Mouse (Mus musculus) cerebellum, adult 8-10 months (tissue): ENCODE data around the gene Vmn1r198.
"Not testable (repeated sequence)": the region's sequence is repeated elsewhere in the genome, so short reads cannot be mapped to it uniquely, and the experiment has no call there.

Source experiments
- DNase-seq: peaks from one replicate; pipeline ENCODE4 v3.0.0; 2022

Gene Vmn1r198

DNA sequence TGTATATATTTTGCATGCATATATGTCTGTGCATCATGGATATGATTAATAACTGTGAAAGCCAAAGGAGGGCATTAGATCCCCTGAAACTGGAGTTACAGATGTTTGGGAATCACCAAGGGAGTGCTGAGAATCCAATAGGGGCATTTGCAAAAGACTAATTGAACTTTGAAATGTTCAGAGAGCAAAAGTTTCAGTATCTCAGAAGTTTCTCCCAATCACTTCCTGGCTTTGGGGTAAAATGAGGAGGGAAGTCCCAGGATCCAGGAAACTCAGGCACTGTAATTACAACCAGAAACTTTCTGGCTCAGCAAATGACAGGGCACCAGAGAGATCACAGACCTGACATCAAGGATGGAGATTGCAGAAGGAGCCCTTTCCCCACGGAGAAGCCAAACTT is at the start of gene Vmn1r198:
Gene Vmn1r198, plus strand, starts transcription at position 301 of the 400 bp plus-strand sequence.
- no peak for DNase-seq

DNA sequence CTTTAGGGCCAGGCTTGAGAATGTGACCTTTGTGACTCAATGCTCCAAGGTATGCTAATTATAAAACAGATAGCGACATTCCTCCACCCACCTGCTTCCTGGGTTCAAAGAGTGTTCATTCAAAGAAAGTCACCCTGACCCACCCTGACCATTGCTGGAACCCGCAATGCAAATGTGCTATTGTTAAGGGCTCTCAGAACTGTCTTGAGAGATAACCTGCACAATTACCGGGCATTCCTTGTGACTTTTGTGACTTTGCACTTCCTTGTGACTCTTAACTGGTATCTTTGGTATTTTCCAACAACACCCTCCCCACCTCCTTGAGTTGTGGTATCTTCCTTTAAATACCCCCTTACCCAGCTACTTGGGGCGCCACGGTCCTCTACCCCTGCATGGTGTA is 42.1 kb upstream of the Vmn1r198 start:
- not testable (repeated sequence) for DNase-seq

DNA sequence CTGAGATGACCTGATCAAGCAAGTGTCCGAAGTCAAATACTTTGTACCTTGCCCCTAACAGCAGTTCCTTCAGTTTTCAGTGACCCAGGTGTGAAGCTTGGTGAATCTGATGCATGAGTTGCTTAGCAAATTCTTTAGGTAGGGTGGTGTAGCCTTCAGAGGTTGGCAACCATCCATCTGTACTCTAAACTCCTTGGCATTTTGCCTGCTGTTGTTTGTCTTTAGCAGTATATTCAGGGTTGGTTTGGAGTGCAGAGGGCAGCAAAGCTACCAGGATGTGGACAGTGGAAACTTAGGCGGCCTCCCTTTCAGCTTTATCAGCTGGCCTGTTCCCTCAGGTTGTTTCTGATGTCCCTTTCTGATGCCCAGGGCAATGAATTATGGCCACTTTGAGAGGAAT is 34.8 kb upstream of the Vmn1r198 start:
- no peak for DNase-seq

DNA sequence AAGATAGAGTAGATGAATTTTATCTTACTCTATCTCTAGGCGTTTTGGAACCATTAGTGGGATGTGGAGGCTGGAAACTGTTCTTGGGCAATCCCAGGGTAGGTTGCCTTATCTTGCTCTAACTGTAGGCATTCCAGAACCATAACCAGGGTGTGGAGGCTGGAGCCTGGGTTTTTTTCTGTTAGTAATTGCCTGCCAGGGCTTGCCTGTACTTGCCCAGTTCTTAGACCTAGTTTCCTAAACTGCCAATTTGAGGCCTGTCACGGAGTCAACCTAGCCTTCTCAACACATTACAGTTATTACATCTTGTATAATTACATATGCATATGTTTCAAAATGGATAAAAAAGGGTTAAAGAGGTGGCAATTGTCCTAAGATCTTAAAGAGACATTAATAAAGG is 32.8 kb upstream of the Vmn1r198 start:
- DNase-seq: no peak

DNA sequence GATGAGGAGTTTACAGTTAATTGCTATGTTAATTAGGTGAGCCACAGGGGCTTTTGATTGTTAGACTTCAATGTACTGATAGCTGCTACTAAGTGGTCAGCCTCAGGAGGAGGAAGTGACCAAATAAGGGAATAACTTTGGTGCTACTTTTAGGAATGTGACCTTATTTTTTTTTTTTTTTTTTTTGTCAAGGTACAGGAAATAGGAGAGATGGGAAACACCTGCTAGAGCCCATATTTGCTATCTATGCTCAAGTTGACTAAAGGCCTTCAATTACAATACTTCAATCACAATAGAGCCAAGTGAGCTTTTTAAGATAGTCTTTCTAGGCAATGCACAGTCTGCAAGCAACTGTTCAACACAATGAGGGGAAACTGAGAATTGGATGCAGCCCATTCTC is 30.1 kb upstream of the Vmn1r198 start:
- no peak for DNase-seq

DNA sequence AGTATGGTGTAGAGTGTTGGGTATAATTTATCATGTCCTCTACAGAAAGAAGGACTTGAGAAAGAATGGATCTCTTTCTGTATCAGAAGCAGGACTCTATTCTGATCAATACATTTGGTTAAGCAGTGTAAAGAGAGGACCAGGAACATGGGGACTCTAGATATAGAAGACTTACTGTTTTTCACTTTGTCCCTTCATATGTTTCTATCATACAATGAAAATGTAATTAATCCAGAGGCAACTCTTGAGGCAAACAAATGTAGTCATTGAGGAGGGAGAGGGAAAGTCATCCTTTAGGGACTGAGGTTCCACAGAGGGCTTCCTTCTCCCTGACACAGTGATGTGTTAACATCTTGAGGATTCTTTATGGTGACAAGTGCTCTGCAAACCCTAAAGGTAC is 25.9 kb upstream of the Vmn1r198 start, which contains the start of gene Vmn1r197:
Gene Vmn1r197, plus strand, starts transcription at position 301 of the 400 bp plus-strand sequence.
- DNase-seq: no peak

DNA sequence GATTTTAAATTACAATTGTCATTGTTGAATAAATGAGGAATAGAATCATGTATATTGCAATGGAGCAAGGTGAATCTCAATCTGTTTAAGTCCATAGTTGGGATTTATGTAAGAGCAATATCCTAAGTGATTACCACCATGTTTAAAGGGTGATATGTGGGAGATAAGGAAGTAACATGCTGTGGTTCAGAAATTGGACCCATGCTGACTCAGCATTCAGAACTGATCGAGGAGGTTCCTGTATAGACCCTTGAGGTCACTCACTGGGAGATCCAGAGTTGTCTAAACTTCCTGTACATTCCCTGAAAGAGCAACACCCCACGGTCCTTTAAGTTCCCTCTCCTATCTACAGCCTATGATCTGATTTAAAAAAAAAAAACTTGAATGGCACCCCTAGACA is 16.9 kb upstream of the Vmn1r198 start:
- DNase-seq: no peak

DNA sequence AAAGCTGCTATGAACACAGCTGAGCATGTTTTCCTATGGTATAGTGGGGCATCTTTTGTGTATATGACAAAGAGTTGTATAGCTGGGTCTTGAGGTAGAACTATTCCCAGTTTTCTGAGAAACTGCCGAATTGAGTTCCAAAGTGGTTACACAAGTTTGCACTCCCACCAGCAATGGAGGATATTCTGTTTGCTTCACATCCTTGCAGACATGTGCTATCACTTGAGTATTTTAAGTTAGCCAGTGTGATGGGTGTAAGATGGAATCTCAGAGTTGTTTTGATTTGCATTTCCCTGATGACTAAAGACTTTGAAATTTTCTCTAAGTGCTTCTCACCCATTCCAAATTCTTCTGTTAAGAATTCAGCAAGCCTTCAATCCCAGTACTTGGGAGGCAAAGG is 14.6 kb upstream of the Vmn1r198 start:
- DNase-seq: no peak

DNA sequence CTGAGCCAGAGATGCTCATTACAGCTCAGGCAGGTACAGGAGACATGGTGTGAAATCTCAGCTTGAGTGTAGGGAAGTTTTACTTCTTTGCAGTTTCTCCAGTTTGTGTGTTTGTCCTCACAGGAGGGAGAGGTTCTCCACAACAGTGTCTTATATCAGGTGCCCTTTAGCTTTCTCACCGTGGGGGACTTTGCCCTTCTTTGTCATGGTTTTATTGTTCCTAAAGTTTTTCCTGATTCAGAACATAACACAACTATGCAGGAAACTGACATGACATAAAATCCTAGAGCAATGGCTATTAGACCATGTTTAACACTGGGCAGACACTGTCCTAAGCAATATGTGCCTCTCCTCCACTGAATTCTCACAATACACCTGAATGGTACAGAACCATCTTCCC is 649 bp downstream of the Vmn1r198 start:
- no peak for DNase-seq

DNA sequence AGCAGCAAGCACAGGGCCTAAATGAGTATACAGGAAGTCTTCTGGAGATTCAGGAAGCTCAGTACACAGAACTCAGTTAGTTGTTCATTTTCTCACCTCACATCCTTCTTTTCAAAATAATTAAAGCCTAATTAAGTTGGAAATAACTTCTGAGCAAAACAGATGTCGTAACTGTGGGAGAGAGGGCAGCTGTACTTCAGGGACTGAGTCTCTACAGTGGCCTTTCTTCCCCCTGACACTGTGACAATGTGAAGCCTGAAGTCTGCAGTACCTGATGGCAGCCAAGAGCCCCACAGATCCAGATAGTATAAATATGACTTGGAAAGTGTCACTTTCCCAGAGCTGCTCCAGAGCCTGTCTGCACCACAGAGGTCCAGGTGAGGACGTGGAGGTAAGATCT is 29.4 kb downstream of the Vmn1r198 start, which contains the start of gene Vmn1r199:
Gene Vmn1r199, plus strand, starts transcription at position 301 of the 400 bp plus-strand sequence.
- no peak for DNase-seq

DNA sequence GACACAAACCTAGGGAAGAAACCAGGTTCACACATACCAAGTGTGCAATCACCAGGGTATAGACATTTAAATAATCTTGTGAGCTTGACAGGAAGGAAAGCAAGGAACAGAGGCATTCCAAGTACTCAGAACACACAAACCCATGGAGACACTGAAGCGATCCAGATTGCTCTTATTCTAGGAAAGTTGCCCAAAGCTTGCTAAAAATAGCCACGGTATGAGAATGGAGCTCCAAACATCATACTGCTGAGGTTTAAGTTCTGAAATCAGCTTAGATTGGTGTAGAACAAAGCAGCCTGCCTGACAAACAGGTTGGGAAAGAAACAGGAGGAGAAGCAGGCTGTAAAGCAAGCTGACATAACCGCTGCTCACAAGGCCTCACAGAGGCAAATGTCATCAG is 31.0 kb downstream of the Vmn1r198 start:
- DNase-seq: not testable (repeated sequence)

DNA sequence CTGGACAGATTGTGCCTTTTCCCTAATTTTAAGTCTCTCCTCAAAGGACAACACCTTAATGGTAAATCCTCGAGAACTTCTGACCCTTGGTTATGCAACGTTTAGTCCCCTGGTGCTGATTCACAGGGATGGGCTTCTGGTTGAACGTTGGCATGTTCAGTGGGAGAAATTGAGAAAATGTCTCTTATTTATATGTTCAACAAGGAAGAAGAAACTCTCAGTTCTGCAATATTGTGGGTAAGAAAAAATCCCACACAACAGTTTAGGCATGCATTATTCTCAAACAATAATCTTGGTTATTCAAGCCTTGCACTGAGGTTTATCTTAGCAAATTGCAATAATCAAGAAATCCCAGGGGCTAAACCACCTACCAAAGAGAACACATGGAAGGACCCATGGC is 33.2 kb downstream of the Vmn1r198 start:
- DNase-seq: no peak

DNA sequence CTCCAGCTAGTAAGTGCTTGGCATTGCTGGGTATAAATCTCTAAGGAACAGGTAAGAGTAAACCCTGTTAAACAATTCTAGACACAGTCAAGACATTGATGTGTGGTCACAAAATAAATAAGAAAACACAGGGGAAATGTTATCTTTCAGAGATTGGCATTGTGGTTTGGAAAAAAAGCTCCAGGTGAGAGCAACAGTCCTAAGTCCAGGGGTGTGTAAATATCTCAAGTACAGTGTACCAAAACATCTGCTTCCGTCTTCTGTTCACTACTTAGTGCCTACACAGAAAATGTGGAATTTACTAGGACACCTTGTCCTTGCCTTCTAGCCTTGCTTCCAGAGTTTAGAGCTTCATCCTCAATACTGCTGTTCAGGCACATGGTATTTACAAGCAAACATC is 36.9 kb downstream of the Vmn1r198 start:
- no peak for DNase-seq

DNA sequence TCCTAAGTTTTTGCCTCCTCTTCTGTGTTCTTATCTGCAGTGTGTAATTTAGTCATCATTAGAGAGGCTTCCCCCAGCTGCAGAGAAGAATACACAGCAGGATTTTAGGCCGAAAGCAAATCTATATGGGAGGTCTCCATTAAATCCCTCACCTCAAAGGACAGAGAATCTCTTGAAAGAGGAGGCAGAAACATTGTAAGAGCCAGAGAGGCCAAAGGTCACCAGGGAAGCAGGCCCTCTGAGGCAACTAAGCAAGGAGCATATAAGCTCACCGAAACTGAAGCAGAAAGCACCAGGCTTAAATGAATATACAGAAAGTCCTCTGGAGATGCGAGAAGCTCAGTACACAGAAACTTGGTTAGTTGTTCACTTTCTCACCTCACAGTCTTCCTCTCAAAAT is 39.9 kb downstream of the Vmn1r198 start, which contains the start of gene Vmn1r200:
Gene Vmn1r200, plus strand, starts transcription at position 301 of the 400 bp plus-strand sequence.
- no peak for DNase-seq

DNA sequence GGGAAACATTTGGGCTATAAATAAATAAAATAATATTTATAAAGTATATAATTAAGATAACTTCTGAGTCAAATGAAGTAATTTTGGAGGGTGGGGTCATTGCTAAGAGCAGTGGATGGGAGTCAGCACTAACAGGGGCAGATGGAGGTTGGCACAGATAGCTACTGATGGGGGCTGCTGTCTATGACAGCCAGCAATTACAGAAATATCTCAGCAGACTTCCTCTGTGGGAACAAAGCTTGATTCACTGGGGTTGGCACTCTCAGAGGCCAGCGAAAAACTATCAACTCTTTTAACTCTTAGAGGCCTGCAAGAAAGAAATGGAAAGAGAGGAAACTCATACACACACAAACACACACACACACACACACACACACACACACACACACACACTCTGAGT is 52.8 kb downstream of the Vmn1r198 start:
- DNase-seq: no peak
